Mouse (Mus musculus) gastrocnemius, postnatal 14 days (tissue): Measurements from ENCODE around the gene Pdf. TPM values are rescaled to one million over a fixed set of nuclear protein-coding genes. Genes with fewer than 3 reads are reported as not detected.

Experiments
- DNase-seq: peaks from one replicate; pipeline ENCODE4 v3.0.0; 2021; ENCODE audit warnings: mixed read lengths
- intact Hi-C: fragments of 180-260 bp; cut with DNase I; formaldehyde crosslinking; loops from one replicate; pipeline ENCODE4 v1.15.1; 2025; ENCODE audit warnings: low total_unique reads
- long read RNA-seq, 2 experiments: library from polyadenylated mRNA; stranded (forward); transcript quantifications; one replicate each; pipeline ENCODE4 v2.0.0; 2021
- total RNA-seq, 2 experiments: library from RNA; stranded (reverse); gene quantifications; 2 replicates each; pipeline ENCODE4 v1.2.3; 2021

The Pdf gene
- total RNA-seq: 10 to 100 TPM; 35.3 to 36.0 TPM
- long read RNA-seq, experiment 1, transcript Pdf-201 (2 exons, 1,306 nt): major isoform, 72 of 74 reads
- long read RNA-seq, experiment 1, partial matches to known transcripts: 1 of 74 reads
- long read RNA-seq, experiment 1, other reads (novel, unspliced or antisense): 1 of 74 reads
- long read RNA-seq, experiment 2, transcript Pdf-201 (2 exons, 1,306 nt): major isoform, 103 of 103 reads
- long read RNA-seq, experiment 2, partial matches to known transcripts: 0 of 103 reads
- long read RNA-seq, experiment 2, other reads (novel, unspliced or antisense): 0 of 103 reads

- DNase-seq: peak; percentile 86
- intact Hi-C loops: no loop called here
Observed at GRCm38 (mm10) chr8:107048061-107048941, at the start of gene Pdf. TSS of gene Pdf (minus strand) at chr8:107048614.

- peak; percentile 95 for DNase-seq
- intact Hi-C loops: no loop called here
Observed at GRCm38 (mm10) chr8:107096366-107097036, 48.1 kb upstream of the Pdf start, which contains the start of gene Terf2. TSS of gene Terf2 (minus strand) at chr8:107096547.

- intact Hi-C loops: no loop called here
- DNase-seq: no peak
Observed at GRCm38 (mm10) chr8:107095717-107096365, 47.4 kb upstream of the Pdf start.

GRCm38 (mm10) chr8:107090531-107090930 lies 42.1 kb upstream of the Pdf start:
- no peak for DNase-seq
- intact Hi-C loops: no loop called here

- intact Hi-C loops: no loop called here
Observed at GRCm38 (mm10) chr8:107088526-107089063, 40.2 kb upstream of the Pdf start.

GRCm38 (mm10) chr8:107086018-107086417 lies 37.6 kb upstream of the Pdf start:
- intact Hi-C loops: no loop called here
- no peak for DNase-seq

More at GRCm38 (mm10) chr8:107088526-107089063, 40.2 kb upstream of the Pdf start:
- no peak for DNase-seq

GRCm38 (mm10) chr8:107085358-107085757 lies 36.9 kb upstream of the Pdf start:
- DNase-seq: no peak
- intact Hi-C loops: no loop called here

GRCm38 (mm10) chr8:107076239-107076888 lies 27.9 kb upstream of the Pdf start:
- intact Hi-C loops: no loop called here
- no peak for DNase-seq

- DNase-seq: no peak
- intact Hi-C loops: no loop called here
Observed at GRCm38 (mm10) chr8:107074128-107074527, 25.7 kb upstream of the Pdf start.

- no peak for DNase-seq
- intact Hi-C loops: no loop called here
Observed at GRCm38 (mm10) chr8:107073706-107074105, 25.3 kb upstream of the Pdf start.

GRCm38 (mm10) chr8:107065511-107066496 lies 17.4 kb upstream of the Pdf start, which contains the start of gene Tmed6:
TSS of gene Tmed6 (minus strand) at chr8:107065644.
- intact Hi-C loops: no loop called here
- DNase-seq: no peak

- DNase-seq: no peak
- intact Hi-C loops: no loop called here
Observed at GRCm38 (mm10) chr8:107062613-107063012, 14.2 kb upstream of the Pdf start.

- intact Hi-C loops: no loop called here
- peak; percentile 20 for DNase-seq
Observed at GRCm38 (mm10) chr8:107056973-107057369, 8.6 kb upstream of the Pdf start.

GRCm38 (mm10) chr8:107056076-107056972 lies 7.9 kb upstream of the Pdf start, which contains the start of the genes Cog8 and Nip7:
TSS of gene Cog8 (minus strand) at chr8:107056689.
TSS of gene Nip7 (plus strand) at chr8:107056877.
- intact Hi-C loops: no loop called here
- DNase-seq: peak; percentile 96

GRCm38 (mm10) chr8:107052046-107052445 lies 3.6 kb upstream of the Pdf start:
- intact Hi-C loops: no loop called here
- no peak for DNase-seq

GRCm38 (mm10) chr8:107049480-107049879 lies 1.1 kb upstream of the Pdf start:
- intact Hi-C loops: no loop called here
- DNase-seq: no peak
